Mouse (Mus musculus) forebrain, embryonic 15.5 days (tissue): ENCODE results near the gene Paqr5. TPM values are rescaled to one million over a fixed set of nuclear protein-coding genes. Genes with fewer than 3 reads are reported as not detected.
A peak's percentile ranks its signal among the peaks of the same experiment; 100 is the strongest.

Experiments used
- ATAC-seq: fragments of 200-750 bp; cut with Nextera tagmentation; replicated peaks from 2 replicates; pipeline ENCODE4 v1.8.0; 2017; ENCODE audit warnings: mild to moderate bottlenecking, moderate TSS enrichment, moderate library complexity
- H3K27ac ChIP-seq: fragments of 300-500 bp; sonication (generic); replicated peaks from 2 replicates; pipeline ENCODE4 v1.5.1; 2015; ENCODE audit warnings: mild to moderate bottlenecking, inconsistent platforms
- H3K27me3 ChIP-seq: fragments of 300-500 bp; sonication (generic); 2 replicates; pipeline ENCODE4 v1.6.1; 2015; ENCODE audit warnings: inconsistent platforms
- H3K36me3 ChIP-seq: fragments of 300-500 bp; sonication (generic); 2 replicates; pipeline ENCODE4 v1.6.1; 2015; ENCODE audit warnings: mild to moderate bottlenecking, inconsistent platforms
- H3K4me1 ChIP-seq: fragments of 300-500 bp; sonication (generic); 2 replicates; pipeline ENCODE4 v1.6.1; 2015; ENCODE audit warnings: inconsistent platforms
- H3K4me2 ChIP-seq: fragments of 300-500 bp; sonication (generic); replicated peaks from 2 replicates; pipeline ENCODE4 v1.6.1; 2015; ENCODE audit warnings: mild to moderate bottlenecking, inconsistent platforms
- H3K4me3 ChIP-seq: fragments of 300-500 bp; sonication (generic); 2 replicates; pipeline ENCODE4 v1.5.1; 2015; ENCODE audit warnings: mild to moderate bottlenecking, inconsistent platforms
- H3K9ac ChIP-seq: fragments of 300-500 bp; sonication (generic); replicated peaks from 2 replicates; pipeline ENCODE4 v1.6.1; 2015; ENCODE audit warnings: mild to moderate bottlenecking, inconsistent platforms
- H3K9me3 ChIP-seq: fragments of 300-500 bp; sonication (generic); 2 replicates; pipeline ENCODE4 v1.6.1; 2016; ENCODE audit warnings: inconsistent platforms
- WGBS: fragments of 180-500 bp; shearing (Covaris S2); methylation state at CpG from one replicate; pipeline ENCODE4 v1.1.7; 2015; ENCODE audit warnings: mixed read lengths; 5-methylcytosine and 5-hydroxymethylcytosine counted together
- polyA plus RNA-seq: library from polyadenylated mRNA; unstranded; fragments of >200 nt; fragmentation: Nextera tagmentation; extraction: Ambion mirVana; gene quantifications from 2 replicates; pipeline ENCODE4 v1.2.1, GENCODE M21; 2015

Paqr5 gene
- polyA plus RNA-seq, 1 experiment from 2014 or later = 0.29 TPM

GRCm38 (mm10) chr9:61999653-62000420, 26.8 kb downstream of the Paqr5 start:
- H3K27ac ChIP-seq = no peak overlapping the region
- WGBS = 82% methylated on average over 6 of the region's 6 CpGs
- H3K36me3 ChIP-seq = no peaks in the 10 kb centered on the region
- H3K4me2 ChIP-seq = no peak overlapping the region
- ATAC-seq = no peak
- H3K9ac ChIP-seq = no peak overlapping the region
- H3K4me3 ChIP-seq = no peak overlapping the region
- H3K27me3 ChIP-seq = no peaks in the 10 kb centered on the region
- H3K9me3 ChIP-seq = no peaks in the 10 kb centered on the region
- H3K4me1 ChIP-seq = peaks cover 10% of the 10 kb centered on the region; the same call in 1 of the 2 replicates

GRCm38 (mm10) chr9:61997860-61998259, 28.8 kb downstream of the Paqr5 start:
- H3K36me3 ChIP-seq = no peaks in the 10 kb centered on the region
- WGBS = 26% methylated on average over 6 of the region's 6 CpGs
- no peak for ATAC-seq

GRCm38 (mm10) chr9:61991158-61991557, 35.5 kb downstream of the Paqr5 start:
- Histone ChIP-seq H3K27me3 (no peaks in the 10 kb centered on the region), H3K27ac (no peak overlapping the region), H3K4me3 (no peak overlapping the region), H3K9ac (no peak overlapping the region), H3K4me2 (no peak overlapping the region), H3K4me1 (no peaks in the 10 kb centered on the region), H3K9me3 (no peaks in the 10 kb centered on the region), H3K36me3 (no peaks in the 10 kb centered on the region)
- ATAC-seq = no peak
- WGBS = 68% methylated on average over 4 of the region's 4 CpGs

More at GRCm38 (mm10) chr9:61997860-61998259, 28.8 kb downstream of the Paqr5 start:
- no peak overlapping the region for H3K9ac ChIP-seq
- no peak overlapping the region for H3K4me3 ChIP-seq
- no peak overlapping the region for H3K27ac ChIP-seq
- 0 out of 2 replicates have a peak, but pooled peaks cover 3% of the 10 kb centered on the region for H3K4me1 ChIP-seq
- H3K4me2 ChIP-seq = no peak overlapping the region
- no peaks in the 10 kb centered on the region for H3K9me3 ChIP-seq
- no peaks in the 10 kb centered on the region for H3K27me3 ChIP-seq

- no peak overlapping the region for H3K9ac ChIP-seq
- H3K27me3 ChIP-seq = no peaks in the 10 kb centered on the region
- H3K36me3 ChIP-seq = no peaks in the 10 kb centered on the region
- no peaks in the 10 kb centered on the region for H3K4me1 ChIP-seq
- no peak overlapping the region for H3K4me2 ChIP-seq
- WGBS = 17% methylated on average over 3 of the region's 3 CpGs
- no peak overlapping the region for H3K27ac ChIP-seq
- no peak for ATAC-seq
- H3K4me3 ChIP-seq = no peak overlapping the region
- no peaks in the 10 kb centered on the region for H3K9me3 ChIP-seq
Observed at GRCm38 (mm10) chr9:61990738-61991137, 35.9 kb downstream of the Paqr5 start.

- Histone ChIP-seq H3K4me3 (no peak overlapping the region), H3K36me3 (no peaks in the 10 kb centered on the region), H3K4me2 (no peak overlapping the region), H3K9me3 (no peaks in the 10 kb centered on the region), H3K4me1 (no peaks in the 10 kb centered on the region), H3K27me3 (no peaks in the 10 kb centered on the region), H3K27ac (no peak overlapping the region), H3K9ac (no peak overlapping the region)
- WGBS = 91% methylated on average over 7 of the region's 7 CpGs
- no peak for ATAC-seq
Observed at GRCm38 (mm10) chr9:61986055-61986454, 40.6 kb downstream of the Paqr5 start.

GRCm38 (mm10) chr9:61985183-61985863, 41.3 kb downstream of the Paqr5 start:
- ATAC-seq = no peak
- H3K27ac ChIP-seq = 0 out of 2 replicates have a peak overlapping the region, but pooled peaks have one; percentile 23
- no peaks in the 10 kb centered on the region for H3K4me1 ChIP-seq
- H3K9me3 ChIP-seq = no peaks in the 10 kb centered on the region
- H3K4me2 ChIP-seq = no peak overlapping the region
- 54% methylated on average over 11 of the region's 11 CpGs for WGBS
- no peaks in the 10 kb centered on the region for H3K36me3 ChIP-seq
- H3K27me3 ChIP-seq = no peaks in the 10 kb centered on the region
- no peak overlapping the region for H3K9ac ChIP-seq
- no peak overlapping the region for H3K4me3 ChIP-seq

- H3K9me3 ChIP-seq = no peaks in the 10 kb centered on the region
- no peak overlapping the region for H3K4me2 ChIP-seq
- H3K27me3 ChIP-seq = no peaks in the 10 kb centered on the region
- H3K4me3 ChIP-seq = no peak overlapping the region
- no peaks in the 10 kb centered on the region for H3K4me1 ChIP-seq
- no peak for ATAC-seq
- H3K9ac ChIP-seq = no peak overlapping the region
- WGBS = 89% methylated on average over 7 of the region's 7 CpGs
- no peak overlapping the region for H3K27ac ChIP-seq
- H3K36me3 ChIP-seq = no peaks in the 10 kb centered on the region
Observed at GRCm38 (mm10) chr9:61982940-61983620, 43.6 kb downstream of the Paqr5 start.

GRCm38 (mm10) chr9:61981876-61982275, 44.8 kb downstream of the Paqr5 start:
- Histone ChIP-seq H3K9ac (no peak overlapping the region), H3K27me3 (no peaks in the 10 kb centered on the region), H3K4me2 (no peak overlapping the region), H3K4me1 (no peaks in the 10 kb centered on the region), H3K9me3 (no peaks in the 10 kb centered on the region), H3K4me3 (no peak overlapping the region), H3K36me3 (no peaks in the 10 kb centered on the region), H3K27ac (no peak overlapping the region)
- 79% methylated on average over 5 of the region's 5 CpGs for WGBS
- no peak for ATAC-seq

GRCm38 (mm10) chr9:61979983-61980382, 46.7 kb downstream of the Paqr5 start:
- WGBS = 85% methylated on average over 2 of the region's 2 CpGs
- no peak overlapping the region for H3K4me2 ChIP-seq
- no peaks in the 10 kb centered on the region for H3K9me3 ChIP-seq
- no peak overlapping the region for H3K9ac ChIP-seq
- no peaks in the 10 kb centered on the region for H3K27me3 ChIP-seq
- H3K4me3 ChIP-seq = no peak overlapping the region
- H3K4me1 ChIP-seq = no peaks in the 10 kb centered on the region
- no peak overlapping the region for H3K27ac ChIP-seq
- H3K36me3 ChIP-seq = no peaks in the 10 kb centered on the region
- no peak for ATAC-seq

- 90% methylated on average over 13 of the region's 13 CpGs for WGBS
Observed at GRCm38 (mm10) chr9:61977258-61977945, 49.3 kb downstream of the Paqr5 start.

GRCm38 (mm10) chr9:61972031-61972430, 54.6 kb downstream of the Paqr5 start:
- Histone ChIP-seq H3K4me2 (no peak overlapping the region), H3K27me3 (no peaks in the 10 kb centered on the region), H3K36me3 (no peaks in the 10 kb centered on the region), H3K27ac (no peak overlapping the region), H3K4me3 (no peak overlapping the region), H3K4me1 (no peaks in the 10 kb centered on the region), H3K9ac (no peak overlapping the region), H3K9me3 (no peaks in the 10 kb centered on the region)
- ATAC-seq = no peak
- WGBS = 54% methylated on average over 9 of the region's 9 CpGs

More at GRCm38 (mm10) chr9:61977258-61977945, 49.3 kb downstream of the Paqr5 start:
- Histone ChIP-seq H3K27ac (no peak overlapping the region), H3K9ac (no peak overlapping the region), H3K9me3 (no peaks in the 10 kb centered on the region), H3K36me3 (no peaks in the 10 kb centered on the region), H3K4me3 (no peak overlapping the region), H3K4me2 (no peak overlapping the region), H3K27me3 (no peaks in the 10 kb centered on the region), H3K4me1 (no peaks in the 10 kb centered on the region)
- ATAC-seq = no peak

- H3K4me1 ChIP-seq = no peaks in the 10 kb centered on the region
- ATAC-seq = no peak
- H3K4me3 ChIP-seq = no peak overlapping the region
- H3K9me3 ChIP-seq = no peaks in the 10 kb centered on the region
- WGBS = 82% methylated on average over 3 of the region's 3 CpGs
- no peak overlapping the region for H3K9ac ChIP-seq
- no peak overlapping the region for H3K4me2 ChIP-seq
- no peak overlapping the region for H3K27ac ChIP-seq
- H3K27me3 ChIP-seq = no peaks in the 10 kb centered on the region
- no peaks in the 10 kb centered on the region for H3K36me3 ChIP-seq
Observed at GRCm38 (mm10) chr9:61971045-61971444, 55.6 kb downstream of the Paqr5 start.
